Mouse (Mus musculus) hindbrain, embryonic 16.5 days (tissue): ENCODE results near the gene Foxp1. TPM values are rescaled to one million over a fixed set of nuclear protein-coding genes. Genes with fewer than 3 reads are reported as not detected.

Experiments
- ATAC-seq: fragments of 200-750 bp; cut with Nextera tagmentation; 2 replicates; pipeline ENCODE4 v1.8.0; 2017; ENCODE audit warnings: moderate TSS enrichment, moderate library complexity
- H3K27ac ChIP-seq: fragments of 300-500 bp; sonication (generic); 2 replicates; pipeline ENCODE4 v1.5.1; 2014; ENCODE audit warnings: low read depth, mild to moderate bottlenecking, control low read depth, low read length, moderate library complexity
- H3K27me3 ChIP-seq: fragments of 300-500 bp; sonication (generic); replicated peaks from 2 replicates; pipeline ENCODE4 v1.6.1; 2014; ENCODE audit warnings: low read length; ENCODE audit not compliant: control insufficient read depth, insufficient read depth
- H3K36me3 ChIP-seq: fragments of 300-500 bp; sonication (generic); 2 replicates; pipeline ENCODE4 v1.6.1; 2014; ENCODE audit warnings: mild to moderate bottlenecking, low read length, moderate library complexity, mixed read lengths; ENCODE audit not compliant: control insufficient read depth, insufficient read depth
- H3K4me1 ChIP-seq: fragments of 300-500 bp; sonication (generic); 2 replicates; pipeline ENCODE4 v1.6.1; 2014; ENCODE audit warnings: low read depth, low read length; ENCODE audit not compliant: control insufficient read depth, insufficient read depth
- H3K4me2 ChIP-seq: fragments of 300-500 bp; sonication (generic); 2 replicates; pipeline ENCODE4 v1.6.1; 2014; ENCODE audit warnings: mild to moderate bottlenecking, low read length, control low read depth, moderate library complexity
- H3K4me3 ChIP-seq: fragments of 300-500 bp; sonication (generic); 2 replicates; pipeline ENCODE4 v1.5.1; 2014; ENCODE audit warnings: mild to moderate bottlenecking, low read length, control low read depth, moderate library complexity
- H3K9ac ChIP-seq: fragments of 300-500 bp; sonication (generic); 2 replicates; pipeline ENCODE4 v1.6.1; 2014; ENCODE audit warnings: low read depth, mild to moderate bottlenecking, control low read depth, low read length, moderate library complexity
- H3K9me3 ChIP-seq: fragments of 300-500 bp; sonication (generic); 2 replicates; pipeline ENCODE4 v1.6.1; 2014; ENCODE audit warnings: mild to moderate bottlenecking, low read length, moderate library complexity; ENCODE audit not compliant: control insufficient read depth
- WGBS: fragments of 180-500 bp; shearing (Covaris S2); extraction: QIAGEN DNeasy Blood & Tissue Kit; methylation state at CpG from one replicate; pipeline ENCODE4 v1.1.7; 2014; 5-methylcytosine and 5-hydroxymethylcytosine counted together
- polyA plus RNA-seq: library from polyadenylated mRNA; unstranded; fragments of >200 nt; fragmentation: Nextera tagmentation; extraction: Ambion mirVana; gene quantifications from 2 replicates; pipeline ENCODE4 v1.2.1, GENCODE M21; 2015

Foxp1 gene
- polyA plus RNA-seq, 1 experiment from 2014 or later: 47.8 TPM

GRCm38 (mm10) chr6:99491979-99492544, 30.5 kb downstream of the Foxp1 start:
- H3K4me2 ChIP-seq: no peak overlapping the region
- no peak overlapping the region for H3K27ac ChIP-seq
- ATAC-seq: no peak
- no peaks in the 10 kb centered on the region for H3K27me3 ChIP-seq
- H3K9me3 ChIP-seq: no peaks in the 10 kb centered on the region
- H3K4me3 ChIP-seq: no peak overlapping the region
- H3K4me1 ChIP-seq: no peaks in the 10 kb centered on the region
- no peaks in the 10 kb centered on the region for H3K36me3 ChIP-seq
- 83% methylated on average over 6 of the region's 6 CpGs for WGBS
- no peak overlapping the region for H3K9ac ChIP-seq

- H3K4me2 ChIP-seq: no peak overlapping the region
- ATAC-seq: no peak
- no peak overlapping the region for H3K27ac ChIP-seq
- H3K9me3 ChIP-seq: no peaks in the 10 kb centered on the region
- 94% methylated on average over 3 of the region's 3 CpGs for WGBS
- no peaks in the 10 kb centered on the region for H3K36me3 ChIP-seq
- H3K4me1 ChIP-seq: peaks cover 2% of the 10 kb centered on the region
- no peak overlapping the region for H3K4me3 ChIP-seq
- H3K9ac ChIP-seq: no peak overlapping the region
- H3K27me3 ChIP-seq: no peaks in the 10 kb centered on the region
Measured at GRCm38 (mm10) chr6:99491146-99491545, 31.4 kb downstream of the Foxp1 start.

GRCm38 (mm10) chr6:99489900-99490648, 32.4 kb downstream of the Foxp1 start:
- Histone ChIP-seq H3K9me3 (no peaks in the 10 kb centered on the region), H3K4me2 (no peak overlapping the region)
- WGBS: 76% methylated on average over 8 of the region's 8 CpGs

GRCm38 (mm10) chr6:99489423-99489822, 33.1 kb downstream of the Foxp1 start:
- Histone ChIP-seq H3K27me3 (no peaks in the 10 kb centered on the region), H3K4me3 (no peak overlapping the region), H3K27ac (no peak overlapping the region), H3K4me1 (peaks cover 18% of the 10 kb centered on the region), H3K36me3 (no peaks in the 10 kb centered on the region), H3K9ac (no peak overlapping the region), H3K4me2 (no peak overlapping the region), H3K9me3 (no peaks in the 10 kb centered on the region)
- WGBS: 89% methylated on average over 10 of the region's 10 CpGs
- ATAC-seq: no peak

More at GRCm38 (mm10) chr6:99489900-99490648, 32.4 kb downstream of the Foxp1 start:
- Histone ChIP-seq H3K9ac (no peak overlapping the region), H3K36me3 (no peaks in the 10 kb centered on the region), H3K27ac (no peak overlapping the region), H3K4me1 (peaks cover 13% of the 10 kb centered on the region), H3K4me3 (no peak overlapping the region), H3K27me3 (no peaks in the 10 kb centered on the region)
- ATAC-seq: no peak

GRCm38 (mm10) chr6:99485884-99486640, 36.5 kb downstream of the Foxp1 start:
- H3K9ac ChIP-seq: 0 out of 2 replicates have a peak overlapping the region, but pooled peaks have one; percentile 10
- peak overlapping the region; percentile 52 for H3K4me2 ChIP-seq
- no peaks in the 10 kb centered on the region for H3K9me3 ChIP-seq
- WGBS: 57% methylated on average over 12 of the region's 12 CpGs
- peak overlapping the region; percentile 77 for H3K27ac ChIP-seq
- no peaks in the 10 kb centered on the region for H3K27me3 ChIP-seq
- no peaks in the 10 kb centered on the region for H3K36me3 ChIP-seq
- H3K4me3 ChIP-seq: no peak overlapping the region
- peak; percentile 69; the same call in 1 of the 2 replicates for ATAC-seq
- H3K4me1 ChIP-seq: peaks cover 22% of the 10 kb centered on the region

GRCm38 (mm10) chr6:99485217-99485883, 37.2 kb downstream of the Foxp1 start:
- H3K4me3 ChIP-seq: peak overlapping the region; percentile 17

GRCm38 (mm10) chr6:99484884-99485216, 37.7 kb downstream of the Foxp1 start:
- H3K27me3 ChIP-seq: no peaks in the 10 kb centered on the region
- peak overlapping the region; percentile 77 for H3K27ac ChIP-seq
- no peak for ATAC-seq
- H3K4me1 ChIP-seq: peaks cover 22% of the 10 kb centered on the region
- H3K9me3 ChIP-seq: peaks cover 3% of the 10 kb centered on the region; the same call in 1 of the 2 replicates
- H3K36me3 ChIP-seq: no peaks in the 10 kb centered on the region
- peak overlapping the region; percentile 17 for H3K4me3 ChIP-seq
- peak overlapping the region; percentile 46; the same call in 1 of the 2 replicates for H3K9ac ChIP-seq
- H3K4me2 ChIP-seq: peak overlapping the region; percentile 52
- 28% methylated on average over 8 of the region's 8 CpGs for whole genome bisulfite sequencing

More at GRCm38 (mm10) chr6:99485217-99485883, 37.2 kb downstream of the Foxp1 start:
- Histone ChIP-seq H3K9me3 (peaks cover 1% of the 10 kb centered on the region; the same call in 1 of the 2 replicates), H3K4me1 (peaks cover 22% of the 10 kb centered on the region), H3K9ac (peak overlapping the region; percentile 46; the same call in 1 of the 2 replicates), H3K27me3 (no peaks in the 10 kb centered on the region), H3K4me2 (peak overlapping the region; percentile 52), H3K36me3 (no peaks in the 10 kb centered on the region), H3K27ac (peak overlapping the region; percentile 77)
- 12% methylated on average over 20 of the region's 20 CpGs for WGBS
- ATAC-seq: peak; percentile 91

- H3K36me3 ChIP-seq: no peaks in the 10 kb centered on the region
- no peaks in the 10 kb centered on the region for H3K27me3 ChIP-seq
- H3K27ac ChIP-seq: no peak overlapping the region
- no peak for ATAC-seq
- H3K4me3 ChIP-seq: no peak overlapping the region
- H3K4me2 ChIP-seq: no peak overlapping the region
- H3K9ac ChIP-seq: no peak overlapping the region
- H3K4me1 ChIP-seq: peaks cover 22% of the 10 kb centered on the region
- H3K9me3 ChIP-seq: peaks cover 3% of the 10 kb centered on the region; the same call in 1 of the 2 replicates
- 80% methylated on average over 7 of the region's 7 CpGs for WGBS
Measured at GRCm38 (mm10) chr6:99484197-99484725, 38.3 kb downstream of the Foxp1 start.
